Mouse (Mus musculus): ENCODE results near the gene Krtap4-7.

- no peak for TF ChIP-seq GATA1 (IDR thresholded peaks at IDR 0.05; ENCODE audit: low read length)
- TF ChIP-seq TAL1 (IDR thresholded peaks at IDR 0.05; ENCODE audit: low read length) = no peak
Measured at GRCm38 (mm10) chr11:99628138-99628537, 15.8 kb downstream of the Krtap4-7 start, which contains the start of gene Krtap4-1.
